Mouse (Mus musculus) liver, postnatal 0 days (tissue): ENCODE measurements around the gene Gm49661.

Experiments used
- CTCF ChIP-seq: sonication (generic); IDR thresholded peaks from 2 replicates; pipeline ENCODE4 v1.5.1; 2016; ENCODE audit warnings: antibody characterized with exemption, low read depth
- EP300 ChIP-seq: IDR thresholded peaks from 2 replicates; pipeline ENCODE4 v1.6.1; 2016; ENCODE audit warnings: antibody characterized with exemption, low read depth, mild to moderate bottlenecking

GRCm38 (mm10) chr8:84969241-84970134 is at the start of gene Gm49661, which contains the start of the genes Prdx2 and Rnaseh2a:
- TF ChIP-seq CTCF (no peak), EP300 (peak; percentile 48; the same call in 1 of the 2 replicates)
